In genomic region chr1:89193576-89193975, GRCm38 (mm10) we compare ENCODE assay signal across 17 mouse cellular contexts.
DNase-seq lines count a peak whose midpoint lies in the region; ATAC-seq lines count a peak whose summit lies in the region.
"Had no signal": no experiment of that assay in that cellular context is flagged by ENCODE, and none has a peak within 500 bp of the region (broad histone marks: within the 10 kb centered on the region; RNA-seq: fewer than 3 reads in every experiment).

No protein-coding gene starts in this region.

- no peak overlapping the region for H3K4me2 ChIP-seq in liver, embryonic 12.5 days
- H3K4me2 ChIP-seq: forebrain, embryonic 13.5 days; heart, embryonic 13.5 days; limb, embryonic 12.5 days; liver, embryonic 13.5 days; midbrain, embryonic 13.5 days had no signal

- H3K4me3 ChIP-seq in liver, embryonic 12.5 days = no peak overlapping the region
- H3K4me3 ChIP-seq: forebrain, embryonic 13.5 days; heart, embryonic 13.5 days; left cerebral cortex, adult 2 months; limb, embryonic 12.5 days; liver, embryonic 13.5 days; megakaryocyte, embryonic 14.5 days; midbrain, embryonic 13.5 days had no signal

- no peak overlapping the region for H3K27ac ChIP-seq in liver, embryonic 12.5 days
- H3K27ac ChIP-seq: forebrain, embryonic 13.5 days; heart, embryonic 13.5 days; left cerebral cortex, adult 2 months; limb, embryonic 12.5 days; liver, embryonic 13.5 days; midbrain, embryonic 13.5 days; stomach, postnatal 0 days had no signal

- no peak for ATAC-seq in liver, embryonic 12.5 days
- ATAC-seq: forebrain, embryonic 13.5 days; intestine, postnatal 0 days; midbrain, embryonic 13.5 days had no signal

- 62% methylated on average over 7 of the region's 7 CpGs for WGBS in liver, embryonic 12.5 days (ENCODE audit: insufficient replicate concordance)

- H3K9me3 ChIP-seq in liver, embryonic 12.5 days (replicated peaks) = no peaks in the 10 kb centered on the region
- H3K9me3 ChIP-seq: forebrain, embryonic 13.5 days; heart, embryonic 13.5 days; limb, embryonic 12.5 days; liver, embryonic 13.5 days; megakaryocyte, embryonic 14.5 days; midbrain, embryonic 13.5 days had no signal

- no peak overlapping the region for H3K9ac ChIP-seq in liver, embryonic 12.5 days
- H3K9ac ChIP-seq: forebrain, embryonic 13.5 days; heart, embryonic 13.5 days; limb, embryonic 12.5 days; liver, embryonic 13.5 days; midbrain, embryonic 13.5 days had no signal

- peaks cover 14% of the 10 kb centered on the region for H3K4me1 ChIP-seq in liver, embryonic 12.5 days
- H3K4me1 ChIP-seq: forebrain, embryonic 13.5 days; liver, embryonic 13.5 days; megakaryocyte, embryonic 14.5 days had no signal

- no peaks in the 10 kb centered on the region for H3K27me3 ChIP-seq in liver, embryonic 12.5 days (replicated peaks)
- H3K27me3 ChIP-seq: forebrain, embryonic 13.5 days; limb, embryonic 12.5 days; liver, embryonic 13.5 days; midbrain, embryonic 13.5 days had no signal

- DNase-seq in layer of hippocampus, adult 9-11 months = peak; percentile 47
- DNase-seq in layer of hippocampus, adult 11-12 months (ENCODE audit: low spot score) = no peak
- peak; percentile 62 for DNase-seq in brain, adult 2 months (ENCODE audit: low read depth, low spot score)
- peak; percentile 44 to 61 for DNase-seq in frontal cortex, postnatal 14 days (ENCODE audit: low spot score in 2 of 2)
- DNase-seq in right cerebral cortex, postnatal 14 days = peak; percentile 49
- DNase-seq in lung, postnatal 10 days = no peak
- DNase-seq: cerebellum, adult 9-10 months; liver, embryonic 13.5 days had no signal

- H3K36me3 ChIP-seq in liver, embryonic 12.5 days = no peaks in the 10 kb centered on the region
- H3K36me3 ChIP-seq: heart, embryonic 13.5 days; limb, embryonic 12.5 days; liver, embryonic 13.5 days; midbrain, embryonic 13.5 days had no signal

Comparison
In these comparisons a context has a peak if more than half of its experiments do, and no peak if none do; other contexts are left out.
1. DNase-seq: peak in layer of hippocampus, adult 9-11 months (single experiment), brain, adult 2 months (single experiment), frontal cortex, postnatal 14 days (2 of 2) and right cerebral cortex, postnatal 14 days (single experiment); none in layer of hippocampus, adult 11-12 months (single experiment) and lung, postnatal 10 days (single experiment).